Mouse (Mus musculus): Measurements from ENCODE around the gene Mpl. TPM values are rescaled to one million over a fixed set of nuclear protein-coding genes. Genes with fewer than 3 reads are reported as not detected.

Mpl gene
- polyA plus RNA-seq, 2 experiments: 0.12 to 0.23 TPM

DNA sequence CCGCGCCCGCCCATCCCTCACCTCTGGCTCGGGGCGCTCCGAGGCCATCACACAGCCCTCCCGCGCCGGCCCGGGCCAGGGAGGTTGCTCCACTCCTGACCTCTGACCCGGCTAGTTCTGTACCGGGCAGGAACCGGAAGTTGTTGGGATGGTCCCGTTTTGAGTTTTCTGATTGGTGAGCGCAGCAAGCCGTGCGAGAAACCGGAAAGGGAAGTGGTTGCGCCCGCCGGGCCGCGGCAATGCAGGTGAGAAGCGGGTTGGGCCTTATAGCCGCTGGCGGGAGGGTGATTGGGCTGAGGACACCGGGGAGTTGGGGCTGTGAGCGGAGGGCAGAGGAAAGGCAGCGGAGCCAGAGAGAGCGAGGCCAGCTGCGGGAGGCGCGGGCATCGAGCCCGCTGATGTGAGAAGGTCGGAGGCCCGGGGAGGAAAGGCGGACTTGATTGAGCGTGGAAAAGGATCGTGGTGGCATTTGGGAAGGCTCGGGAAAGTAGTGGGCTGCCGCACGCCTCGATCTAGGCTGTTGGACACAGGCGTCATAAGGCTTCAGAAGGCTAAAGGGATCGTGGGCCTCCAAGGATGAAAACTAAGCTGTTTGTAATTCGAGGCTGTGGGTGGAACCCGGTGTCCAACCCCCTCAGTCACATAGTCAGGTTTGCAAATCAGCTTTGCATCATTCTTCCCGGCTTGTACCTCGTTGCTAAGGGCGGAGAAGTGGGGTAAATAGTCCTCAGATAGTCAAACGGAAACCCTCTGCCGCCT lies 48.0 kb downstream of the Mpl start, which contains the start of the genes Szt2 and Med8:
TSS of gene Szt2 (minus strand) at position 132 of the 759 bp plus-strand sequence.
TSS of gene Med8 (plus strand) at position 196 of the 759 bp plus-strand sequence.
- Histone ChIP-seq H3K4me1 (ENCODE audit: control insufficient read depth, insufficient read depth, low read length) (peaks cover 11% of the 10 kb centered on the region), H3K4me2 (replicated peaks; ENCODE audit: low read depth, low read length, severe bottlenecking) (peak within 1 kb of the TSS; percentile 71), H3K9me3 (ENCODE audit: control insufficient read depth, low read length) (no peaks in the 10 kb centered on the region), H3K36me3 (ENCODE audit: control insufficient read depth, insufficient read depth, low read length) (peaks cover 33% of the 10 kb centered on the region), H3K27me3 (ENCODE audit: control insufficient read depth, insufficient read depth, low read length) (no peaks in the 10 kb centered on the region), H3K4me3 (replicated peaks; ENCODE audit: low read length) (peak within 1 kb of the TSS; percentile 89), H3K9ac (ENCODE audit: low read depth, low read length, severe bottlenecking) (peak within 1 kb of the TSS; percentile 82), H3K27ac (replicated peaks; ENCODE audit: low read depth, low read length) (peak within 1 kb of the TSS; percentile 65)
- ATAC-seq (ENCODE audit: low FRiP score, low read depth): peak; percentile 94
- no peak for TF ChIP-seq POLR2A (IDR thresholded peaks at IDR 0.05; ENCODE audit: borderline replicate concordance, extremely low read depth, insufficient read depth, insufficient read length)
- under 1% methylated on average over 53 of the region's 53 CpGs for WGBS
- peak; percentile 92 for DNase-seq (ENCODE audit: low spot score)

DNA sequence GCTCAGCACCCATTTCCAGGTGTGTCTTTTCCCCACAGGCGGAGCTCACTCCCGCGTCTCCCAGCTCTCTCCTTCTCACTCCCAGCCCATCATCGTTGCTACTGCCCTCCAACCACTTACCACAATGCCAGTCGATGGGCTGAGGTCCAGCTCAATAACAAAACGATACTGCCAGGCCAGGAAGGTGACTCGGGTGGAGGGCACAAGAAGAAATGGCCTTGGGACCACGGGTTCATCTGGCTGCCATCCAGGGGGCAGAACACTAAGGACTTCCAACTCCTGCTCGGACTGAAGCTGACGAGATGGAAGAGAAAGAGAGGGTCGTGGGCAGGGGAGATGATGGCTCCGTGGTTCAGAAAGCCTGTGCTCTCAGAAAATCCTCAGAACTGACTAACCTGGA lies 54.6 kb downstream of the Mpl start:
- H3K4me2 ChIP-seq (replicated peaks; ENCODE audit: low read depth, low read length, severe bottlenecking): no peak overlapping the region
- DNase-seq (ENCODE audit: low spot score) (no peak), ATAC-seq (ENCODE audit: low FRiP score, low read depth) (no peak)
- no peaks in the 10 kb centered on the region for H3K4me1 ChIP-seq (ENCODE audit: control insufficient read depth, insufficient read depth, low read length)
- no peaks in the 10 kb centered on the region for H3K9me3 ChIP-seq (ENCODE audit: control insufficient read depth, low read length)
- TF ChIP-seq POLR2A (IDR thresholded peaks at IDR 0.05; ENCODE audit: borderline replicate concordance, extremely low read depth, insufficient read depth, insufficient read length): no peak
- no peak overlapping the region for H3K9ac ChIP-seq (ENCODE audit: low read depth, low read length, severe bottlenecking)
- no peak overlapping the region for H3K27ac ChIP-seq (replicated peaks; ENCODE audit: low read depth, low read length)
- 96% methylated on average over 12 of the region's 12 CpGs for WGBS
- peaks cover 54% of the 10 kb centered on the region for H3K36me3 ChIP-seq (ENCODE audit: control insufficient read depth, insufficient read depth, low read length)
- no peaks in the 10 kb centered on the region for H3K27me3 ChIP-seq (ENCODE audit: control insufficient read depth, insufficient read depth, low read length)
- no peak overlapping the region for H3K4me3 ChIP-seq (replicated peaks; ENCODE audit: low read length)

DNA sequence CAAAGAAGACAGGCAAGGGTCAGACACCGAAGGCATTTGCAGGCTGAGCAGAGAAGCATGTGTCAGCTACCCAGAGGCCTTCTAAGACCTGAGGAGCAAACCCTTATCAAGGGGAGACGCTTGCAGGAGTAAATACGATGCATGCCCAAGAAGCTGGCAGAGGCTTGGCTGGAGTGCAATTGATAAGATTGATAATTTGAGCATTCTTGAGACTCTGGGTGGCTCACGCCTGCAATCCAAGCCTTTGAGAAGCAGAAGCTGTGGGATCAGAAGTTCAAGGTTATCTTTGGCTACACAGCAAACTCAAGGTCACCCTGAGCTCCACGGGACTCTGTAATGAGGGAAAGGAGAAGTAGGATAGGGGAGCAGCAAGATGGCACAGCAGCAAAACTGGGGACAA lies 55.4 kb downstream of the Mpl start:
- WGBS: 90% methylated on average over 5 of the region's 5 CpGs
- ATAC-seq (ENCODE audit: low FRiP score, low read depth): no peak
- no peak for TF ChIP-seq POLR2A (IDR thresholded peaks at IDR 0.05; ENCODE audit: borderline replicate concordance, extremely low read depth, insufficient read depth, insufficient read length)
- H3K27me3 ChIP-seq (ENCODE audit: control insufficient read depth, insufficient read depth, low read length): no peaks in the 10 kb centered on the region
- DNase-seq (ENCODE audit: low spot score): no peak
- H3K36me3 ChIP-seq (ENCODE audit: control insufficient read depth, insufficient read depth, low read length): peaks cover 62% of the 10 kb centered on the region
- no peaks in the 10 kb centered on the region for H3K9me3 ChIP-seq (ENCODE audit: control insufficient read depth, low read length)
- no peak overlapping the region for H3K4me3 ChIP-seq (replicated peaks; ENCODE audit: low read length)
- no peak overlapping the region for H3K27ac ChIP-seq (replicated peaks; ENCODE audit: low read depth, low read length)
- H3K4me1 ChIP-seq (ENCODE audit: control insufficient read depth, insufficient read depth, low read length): no peaks in the 10 kb centered on the region
- no peak overlapping the region for H3K4me2 ChIP-seq (replicated peaks; ENCODE audit: low read depth, low read length, severe bottlenecking)
- no peak overlapping the region for H3K9ac ChIP-seq (ENCODE audit: low read depth, low read length, severe bottlenecking)

DNA sequence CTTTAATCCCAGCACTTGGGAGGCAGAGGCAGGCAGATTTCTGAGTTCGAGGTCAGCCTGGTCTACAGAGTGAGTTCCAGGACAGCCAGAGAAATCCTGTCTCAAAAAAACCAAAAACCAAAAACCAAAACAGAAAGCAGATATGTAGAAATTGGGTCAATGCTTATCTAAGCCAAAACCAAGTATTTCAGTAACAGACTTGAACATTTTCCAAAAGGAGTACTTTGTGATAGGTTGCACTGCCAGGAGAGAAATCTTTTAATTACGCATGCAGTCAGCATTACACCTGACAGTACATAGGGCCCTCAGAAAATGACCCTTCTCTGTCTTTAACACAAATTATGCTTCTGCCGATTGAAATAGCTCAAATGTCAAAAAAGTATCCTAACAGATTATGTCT lies 55.9 kb downstream of the Mpl start:
- no peak overlapping the region for H3K27ac ChIP-seq (replicated peaks; ENCODE audit: low read depth, low read length)
- H3K9me3 ChIP-seq (ENCODE audit: control insufficient read depth, low read length): no peaks in the 10 kb centered on the region
- ATAC-seq (ENCODE audit: low FRiP score, low read depth) (no peak), DNase-seq (ENCODE audit: low spot score) (no peak)
- TF ChIP-seq POLR2A (IDR thresholded peaks at IDR 0.05; ENCODE audit: borderline replicate concordance, extremely low read depth, insufficient read depth, insufficient read length): no peak
- WGBS: 88% methylated on average over 3 of the region's 3 CpGs
- no peaks in the 10 kb centered on the region for H3K4me1 ChIP-seq (ENCODE audit: control insufficient read depth, insufficient read depth, low read length)
- H3K4me3 ChIP-seq (replicated peaks; ENCODE audit: low read length): no peak overlapping the region
- H3K9ac ChIP-seq (ENCODE audit: low read depth, low read length, severe bottlenecking): no peak overlapping the region
- H3K36me3 ChIP-seq (ENCODE audit: control insufficient read depth, insufficient read depth, low read length): peaks cover 67% of the 10 kb centered on the region
- no peaks in the 10 kb centered on the region for H3K27me3 ChIP-seq (ENCODE audit: control insufficient read depth, insufficient read depth, low read length)
- H3K4me2 ChIP-seq (replicated peaks; ENCODE audit: low read depth, low read length, severe bottlenecking): no peak overlapping the region

DNA sequence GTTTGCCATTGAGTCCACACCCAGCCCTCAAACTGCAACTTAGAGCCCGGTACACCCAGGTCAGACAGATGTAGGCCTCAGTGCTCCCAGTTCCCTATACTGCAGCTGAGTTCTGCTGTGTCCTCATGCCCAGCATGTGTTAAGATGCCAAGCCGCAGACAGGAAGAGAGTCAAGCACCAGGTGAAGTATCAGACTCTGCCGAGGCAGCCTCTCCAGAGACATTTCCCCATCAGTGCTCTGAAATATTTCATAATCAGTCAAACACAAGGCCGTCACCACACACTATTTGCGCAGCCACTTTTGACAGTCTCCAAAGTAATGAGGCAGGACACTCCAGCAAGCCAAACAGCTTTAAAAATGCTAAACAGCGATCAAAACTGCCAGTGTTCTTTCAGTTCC lies 58.9 kb downstream of the Mpl start:
- Histone ChIP-seq H3K4me3 (replicated peaks; ENCODE audit: low read length) (no peak overlapping the region), H3K9me3 (ENCODE audit: control insufficient read depth, low read length) (no peaks in the 10 kb centered on the region), H3K27ac (replicated peaks; ENCODE audit: low read depth, low read length) (no peak overlapping the region), H3K4me1 (ENCODE audit: control insufficient read depth, insufficient read depth, low read length) (no peaks in the 10 kb centered on the region), H3K4me2 (replicated peaks; ENCODE audit: low read depth, low read length, severe bottlenecking) (no peak overlapping the region), H3K9ac (ENCODE audit: low read depth, low read length, severe bottlenecking) (no peak overlapping the region), H3K27me3 (ENCODE audit: control insufficient read depth, insufficient read depth, low read length) (no peaks in the 10 kb centered on the region), H3K36me3 (ENCODE audit: control insufficient read depth, insufficient read depth, low read length) (peaks cover 92% of the 10 kb centered on the region)
- 93% methylated on average over 6 of the region's 6 CpGs for WGBS
- no peak for ATAC-seq (ENCODE audit: low FRiP score, low read depth)
- TF ChIP-seq POLR2A (IDR thresholded peaks at IDR 0.05; ENCODE audit: borderline replicate concordance, extremely low read depth, insufficient read depth, insufficient read length): no peak
- no peak for DNase-seq (ENCODE audit: low spot score)
